Mouse (Mus musculus) hindbrain, embryonic 11.5 days (tissue): Measurements from ENCODE around the gene Plpp1. TPM values are rescaled to one million over a fixed set of nuclear protein-coding genes. Genes with fewer than 3 reads are reported as not detected.
A peak's percentile ranks its signal among the peaks of the same experiment; 100 is the strongest.

Source experiments
- ATAC-seq: fragments of 200-750 bp; cut with Nextera tagmentation; 2 replicates; pipeline ENCODE4 v1.8.0; 2017; ENCODE audit warnings: mild to moderate bottlenecking, moderate TSS enrichment, moderate library complexity; ENCODE audit not compliant: low FRiP score
- DNase-seq: peaks from one replicate; pipeline ENCODE4 v3.0.0-alpha.2; 2015; ENCODE audit warnings: low spot score
- H3K27ac ChIP-seq: fragments of 300-500 bp; sonication (generic); 2 replicates; pipeline ENCODE4 v1.5.1; 2014; ENCODE audit warnings: mild to moderate bottlenecking, low read depth, low read length
- H3K27me3 ChIP-seq: fragments of 300-500 bp; sonication (generic); 2 replicates; pipeline ENCODE4 v1.6.1; 2014; ENCODE audit warnings: mild to moderate bottlenecking, low read length, moderate library complexity, mixed read lengths; ENCODE audit not compliant: control insufficient read depth, insufficient read depth
- H3K36me3 ChIP-seq: fragments of 300-500 bp; sonication (generic); 2 replicates; pipeline ENCODE4 v1.6.1; 2014; ENCODE audit warnings: mild to moderate bottlenecking, low read length, moderate library complexity, mixed read lengths; ENCODE audit not compliant: control insufficient read depth, insufficient read depth
- H3K4me1 ChIP-seq: fragments of 300-500 bp; sonication (generic); replicated peaks from 2 replicates; pipeline ENCODE4 v1.6.1; 2014; ENCODE audit warnings: low read length, mixed read lengths; ENCODE audit not compliant: control insufficient read depth, insufficient read depth
- H3K4me2 ChIP-seq: fragments of 300-500 bp; sonication (generic); replicated peaks from 2 replicates; pipeline ENCODE4 v1.6.1; 2014; ENCODE audit warnings: mild to moderate bottlenecking, low read depth, low read length
- H3K4me3 ChIP-seq: fragments of 300-500 bp; sonication (generic); 2 replicates; pipeline ENCODE4 v1.5.1; 2014; ENCODE audit warnings: low read depth, low read length
- H3K9ac ChIP-seq: fragments of 300-500 bp; sonication (generic); 2 replicates; pipeline ENCODE4 v1.6.1; 2014; ENCODE audit warnings: low read depth, low read length
- H3K9me3 ChIP-seq: fragments of 300-500 bp; sonication (generic); 2 replicates; pipeline ENCODE4 v1.6.1; 2016; ENCODE audit warnings: low read length; ENCODE audit not compliant: control insufficient read depth
- WGBS: fragments of 180-500 bp; shearing (Covaris S2); extraction: QIAGEN DNeasy Blood & Tissue Kit; methylation state at CpG from one replicate; pipeline ENCODE4 v1.1.7; 2014; 5-methylcytosine and 5-hydroxymethylcytosine counted together
- polyA plus RNA-seq: library from polyadenylated mRNA; unstranded; fragments of >200 nt; fragmentation: Nextera tagmentation; extraction: Ambion mirVana; gene quantifications from 2 replicates; pipeline ENCODE4 v1.2.1, GENCODE M21; 2014

Plpp1 gene
- 22.1 and 24.0 TPM in 2 replicates for polyA plus RNA-seq

GRCm38 (mm10) chr13:112800597-112801380 lies at the start of gene Plpp1:
Plpp1 (plus strand) TSS chr13:112800792.
- Histone ChIP-seq H3K27ac (peak within 1 kb of the TSS; percentile 48), H3K4me1 (no peaks in the 10 kb centered on the region), H3K9ac (peak within 1 kb of the TSS; percentile 73), H3K9me3 (no peaks in the 10 kb centered on the region), H3K36me3 (no peaks in the 10 kb centered on the region), H3K4me2 (peak within 1 kb of the TSS; percentile 83), H3K4me3 (peak within 1 kb of the TSS; percentile 76), H3K27me3 (no peaks in the 10 kb centered on the region)
- under 1% methylated on average over 80 of the region's 83 CpGs for WGBS
- ATAC-seq (peak; percentile 99), DNase-seq (peak; percentile 99)

- ATAC-seq, result peak; percentile 56; the same call in 1 of the 2 replicates
- 42% methylated on average over 18 of the region's 18 CpGs for WGBS
- Histone ChIP-seq H3K9me3 (no peaks in the 10 kb centered on the region), H3K27ac (no peak overlapping the region), H3K4me3 (no peak overlapping the region), H3K27me3 (no peaks in the 10 kb centered on the region), H3K4me2 (no peak overlapping the region), H3K36me3 (no peaks in the 10 kb centered on the region), H3K9ac (no peak overlapping the region), H3K4me1 (no peaks in the 10 kb centered on the region)
- peak; percentile 66 for DNase-seq
These were observed 48.9 kb upstream of the Plpp1 start for GRCm38 (mm10) chr13:112751454-112752308.

- Histone ChIP-seq H3K36me3 (no peaks in the 10 kb centered on the region), H3K27me3 (no peaks in the 10 kb centered on the region), H3K4me3 (no peak overlapping the region), H3K9me3 (no peaks in the 10 kb centered on the region), H3K9ac (no peak overlapping the region), H3K4me1 (no peaks in the 10 kb centered on the region), H3K4me2 (no peak overlapping the region), H3K27ac (no peak overlapping the region)
- WGBS, result 75% methylated on average over 11 of the region's 11 CpGs
- ATAC-seq (no peak), DNase-seq (no peak)
These were observed 48.1 kb upstream of the Plpp1 start for GRCm38 (mm10) chr13:112752309-112752975.

GRCm38 (mm10) chr13:112753522-112753921 lies 47.1 kb upstream of the Plpp1 start:
- Histone ChIP-seq H3K4me2 (no peak overlapping the region), H3K27me3 (no peaks in the 10 kb centered on the region), H3K9me3 (no peaks in the 10 kb centered on the region), H3K4me1 (no peaks in the 10 kb centered on the region), H3K4me3 (no peak overlapping the region), H3K27ac (no peak overlapping the region), H3K9ac (no peak overlapping the region), H3K36me3 (no peaks in the 10 kb centered on the region)
- ATAC-seq (no peak), DNase-seq (no peak)
- 89% methylated on average over 9 of the region's 9 CpGs for WGBS

GRCm38 (mm10) chr13:112754871-112755270 lies 45.7 kb upstream of the Plpp1 start:
- no peak overlapping the region for H3K4me3 ChIP-seq
- ATAC-seq (no peak), DNase-seq (peak; percentile 6)
- H3K9me3 ChIP-seq, result no peaks in the 10 kb centered on the region
- no peak overlapping the region for H3K9ac ChIP-seq
- no peaks in the 10 kb centered on the region for H3K36me3 ChIP-seq
- H3K4me2 ChIP-seq, result no peak overlapping the region
- no peak overlapping the region for H3K27ac ChIP-seq
- 46% methylated on average over 4 of the region's 4 CpGs for WGBS
- H3K27me3 ChIP-seq, result no peaks in the 10 kb centered on the region
- H3K4me1 ChIP-seq, result no peaks in the 10 kb centered on the region

GRCm38 (mm10) chr13:112755507-112756010 lies 45.0 kb upstream of the Plpp1 start:
- ATAC-seq (peak; percentile 73), DNase-seq (peak; percentile 48)
- 51% methylated on average over 11 of the region's 11 CpGs for WGBS
- H3K36me3 ChIP-seq, result no peaks in the 10 kb centered on the region
- no peaks in the 10 kb centered on the region for H3K9me3 ChIP-seq
- H3K4me1 ChIP-seq, result no peaks in the 10 kb centered on the region
- H3K4me3 ChIP-seq, result no peak overlapping the region
- no peak overlapping the region for H3K9ac ChIP-seq
- H3K27ac ChIP-seq, result peak overlapping the region; percentile 14; the same call in 1 of the 2 replicates
- no peak overlapping the region for H3K4me2 ChIP-seq
- no peaks in the 10 kb centered on the region for H3K27me3 ChIP-seq

GRCm38 (mm10) chr13:112757395-112757794 lies 43.2 kb upstream of the Plpp1 start:
- no peak for DNase-seq
- H3K9ac ChIP-seq, result no peak overlapping the region
- H3K9me3 ChIP-seq, result no peaks in the 10 kb centered on the region
- no peak overlapping the region for H3K4me3 ChIP-seq
- H3K27ac ChIP-seq, result no peak overlapping the region
- no peak for ATAC-seq
- 84% methylated on average over 9 of the region's 9 CpGs for WGBS
- no peak overlapping the region for H3K4me2 ChIP-seq
- H3K4me1 ChIP-seq, result no peaks in the 10 kb centered on the region
- H3K36me3 ChIP-seq, result no peaks in the 10 kb centered on the region
- H3K27me3 ChIP-seq, result no peaks in the 10 kb centered on the region

- Histone ChIP-seq H3K4me1 (no peaks in the 10 kb centered on the region), H3K9ac (no peak overlapping the region), H3K27ac (no peak overlapping the region), H3K9me3 (no peaks in the 10 kb centered on the region), H3K4me3 (no peak overlapping the region), H3K27me3 (no peaks in the 10 kb centered on the region), H3K36me3 (no peaks in the 10 kb centered on the region), H3K4me2 (no peak overlapping the region)
- WGBS, result 89% methylated on average over 6 of the region's 6 CpGs
- no peak for ATAC-seq
- DNase-seq, result no peak
These were observed 42.0 kb upstream of the Plpp1 start for GRCm38 (mm10) chr13:112758546-112759090.
